Mouse (Mus musculus) limb, embryonic 14.5 days (tissue): Measurements from ENCODE around the gene Ski. TPM values are rescaled to one million over a fixed set of nuclear protein-coding genes. Genes with fewer than 3 reads are reported as not detected.

Experiments
- ATAC-seq: fragments of 200-750 bp; cut with Nextera tagmentation; 2 replicates; pipeline ENCODE4 v1.8.0; 2017; ENCODE audit warnings: low read depth, moderate number of reproducible peaks, moderate TSS enrichment; ENCODE audit not compliant: low FRiP score
- DNase-seq: peaks from one replicate; pipeline ENCODE4 v3.0.0-alpha.2; 2015; ENCODE audit warnings: low spot score
- H3K27ac ChIP-seq: fragments of 300-500 bp; sonication (generic); replicated peaks from 2 replicates; pipeline ENCODE4 v1.5.1; 2014; ENCODE audit warnings: low read depth, mild to moderate bottlenecking, low read length, moderate library complexity, mixed read lengths
- H3K27me3 ChIP-seq: fragments of 300-500 bp; sonication (generic); 2 replicates; pipeline ENCODE4 v1.6.1; 2014; ENCODE audit warnings: low read length, mixed read lengths; ENCODE audit not compliant: control insufficient read depth, insufficient read depth
- H3K36me3 ChIP-seq: fragments of 300-500 bp; sonication (generic); 2 replicates; pipeline ENCODE4 v1.6.1; 2014; ENCODE audit warnings: mild to moderate bottlenecking, low read length, moderate library complexity, mixed read lengths; ENCODE audit not compliant: control insufficient read depth, insufficient read depth
- H3K4me1 ChIP-seq: fragments of 300-500 bp; sonication (generic); 2 replicates; pipeline ENCODE4 v1.6.1; 2014; ENCODE audit warnings: antibody characterized with exemption, low read length, mixed read lengths; ENCODE audit not compliant: control insufficient read depth, insufficient read depth
- H3K4me2 ChIP-seq: fragments of 300-500 bp; sonication (generic); replicated peaks from 2 replicates; pipeline ENCODE4 v1.6.1; 2014; ENCODE audit warnings: low read depth, mild to moderate bottlenecking, low read length, moderate library complexity; ENCODE audit not compliant: severe bottlenecking
- H3K4me3 ChIP-seq: fragments of 300-500 bp; sonication (generic); replicated peaks from 2 replicates; pipeline ENCODE4 v1.5.1; 2014; ENCODE audit warnings: low read length
- H3K9ac ChIP-seq: fragments of 300-500 bp; sonication (generic); 2 replicates; pipeline ENCODE4 v1.6.1; 2014; ENCODE audit warnings: mild to moderate bottlenecking, low read depth, low read length, moderate library complexity; ENCODE audit not compliant: severe bottlenecking
- H3K9me3 ChIP-seq: fragments of 300-500 bp; sonication (generic); 2 replicates; pipeline ENCODE4 v1.6.1; 2016; ENCODE audit warnings: low read length; ENCODE audit not compliant: control insufficient read depth
- POLR2A ChIP-seq: fragments of 200-500 bp; IDR thresholded peaks from 2 replicates; pipeline ENCODE4 v1.8.0; 2012; ENCODE audit warnings: inconsistent platforms, mild to moderate bottlenecking, moderate library complexity, borderline replicate concordance; ENCODE audit not compliant: insufficient read depth, insufficient read length; ENCODE audit errors: extremely low read depth
- WGBS: fragments of 180-500 bp; shearing (Covaris S2); extraction: QIAGEN DNeasy Blood & Tissue Kit; methylation state at CpG from one replicate; pipeline ENCODE4 v1.1.7; 2014; 5-methylcytosine and 5-hydroxymethylcytosine counted together
- polyA plus RNA-seq, 2 experiments: library from polyadenylated mRNA; depleted of rRNA in 1 of 2; stranded (reverse) in 1 of 2; unstranded in 1 of 2; fragments of >200 nt; fragmentation: Nextera tagmentation in 1 of 2; extraction: Ambion mirVana in 1 of 2; gene quantifications; 2 replicates each; pipeline versions ENCODE4 v1.2.1 to v1.2.3; 2012 to 2014

Gene Ski
- polyA plus RNA-seq, 2 experiments: 44.0 to 88.7 TPM

DNA sequence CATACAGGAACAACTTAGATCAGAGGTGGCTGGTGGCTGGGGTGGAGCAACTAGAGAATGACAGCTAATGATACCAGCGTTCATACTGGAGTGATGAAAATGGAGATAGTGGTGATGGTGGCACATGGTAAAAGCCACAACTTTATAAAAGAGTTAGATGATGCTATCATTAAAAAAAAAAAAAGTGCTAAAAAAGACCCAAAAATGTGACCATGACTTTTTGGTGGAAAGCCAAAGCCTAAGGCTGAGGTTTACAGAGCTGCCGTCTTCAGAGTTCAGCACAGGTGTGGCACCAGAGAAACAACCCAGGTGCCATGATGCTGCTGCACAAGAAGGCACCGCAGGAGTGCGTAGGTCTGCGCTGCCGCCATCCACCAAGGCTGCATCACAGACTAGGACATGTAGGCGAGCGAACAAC is 53.5 kb downstream of the Ski start:
- Histone ChIP-seq H3K4me2 (no peak overlapping the region), H3K4me3 (no peak overlapping the region), H3K9me3 (no peaks in the 10 kb centered on the region), H3K9ac (no peak overlapping the region), H3K27ac (no peak overlapping the region), H3K27me3 (no peaks in the 10 kb centered on the region), H3K4me1 (peaks cover 47% of the 10 kb centered on the region), H3K36me3 (no peaks in the 10 kb centered on the region)
- DNase-seq (no peak), ATAC-seq (no peak)
- no peak for TF ChIP-seq POLR2A
- 87% methylated on average over 8 of the region's 8 CpGs for WGBS

DNA sequence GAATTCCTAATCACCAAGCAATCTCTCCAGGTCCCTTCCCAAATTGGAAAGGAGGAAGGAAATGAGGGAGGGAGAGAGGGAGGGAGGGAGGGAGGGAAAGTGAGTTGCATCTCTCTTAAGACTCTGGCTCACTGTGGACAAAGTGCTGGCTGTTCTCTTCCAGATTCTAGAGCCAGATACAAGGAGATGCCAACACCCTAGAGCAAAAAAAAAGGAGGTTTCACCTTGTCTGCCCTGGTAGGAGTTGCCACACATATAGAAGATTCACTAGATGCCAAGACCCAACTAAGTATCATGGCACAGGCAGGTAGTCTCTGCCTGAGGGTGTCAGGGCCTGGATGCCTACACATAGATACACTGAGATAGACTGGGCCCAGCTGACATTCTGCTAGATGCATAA is 56.5 kb downstream of the Ski start:
- H3K36me3 ChIP-seq: no peaks in the 10 kb centered on the region
- no peak overlapping the region for H3K4me2 ChIP-seq
- H3K9me3 ChIP-seq: no peaks in the 10 kb centered on the region
- TF ChIP-seq POLR2A: no peak
- ATAC-seq (no peak), DNase-seq (no peak)
- H3K27ac ChIP-seq: no peak overlapping the region
- H3K27me3 ChIP-seq: no peaks in the 10 kb centered on the region
- H3K4me1 ChIP-seq: peaks cover 49% of the 10 kb centered on the region
- no peak overlapping the region for H3K9ac ChIP-seq
- H3K4me3 ChIP-seq: no peak overlapping the region

DNA sequence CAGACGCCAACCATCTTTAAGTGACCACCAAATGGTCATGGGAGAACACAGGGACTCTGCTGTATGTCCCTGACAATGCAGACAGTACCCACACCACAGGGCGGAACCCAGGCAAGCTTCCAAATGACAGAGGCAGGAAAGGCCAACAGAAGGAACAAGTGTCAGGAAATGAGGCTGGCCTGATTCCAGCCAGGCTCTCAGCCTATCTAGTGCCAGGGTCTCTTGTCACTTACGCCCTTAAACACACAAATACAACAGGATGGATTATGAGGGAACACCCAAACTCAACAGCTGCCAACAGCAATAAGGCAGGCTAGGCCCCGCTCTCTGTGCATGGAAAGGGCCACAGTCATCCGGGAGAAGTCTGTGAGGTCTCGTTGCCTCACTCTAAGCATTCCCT is 57.8 kb downstream of the Ski start:
- ATAC-seq (no peak), DNase-seq (peak; percentile 75)
- Histone ChIP-seq H3K36me3 (peaks cover 11% of the 10 kb centered on the region), H3K27ac (no peak overlapping the region), H3K27me3 (no peaks in the 10 kb centered on the region), H3K9ac (no peak overlapping the region), H3K4me1 (peaks cover 52% of the 10 kb centered on the region), H3K4me2 (no peak overlapping the region), H3K9me3 (no peaks in the 10 kb centered on the region), H3K4me3 (no peak overlapping the region)
- TF ChIP-seq POLR2A: no peak
- 86% methylated on average over 6 of the region's 6 CpGs for WGBS

DNA sequence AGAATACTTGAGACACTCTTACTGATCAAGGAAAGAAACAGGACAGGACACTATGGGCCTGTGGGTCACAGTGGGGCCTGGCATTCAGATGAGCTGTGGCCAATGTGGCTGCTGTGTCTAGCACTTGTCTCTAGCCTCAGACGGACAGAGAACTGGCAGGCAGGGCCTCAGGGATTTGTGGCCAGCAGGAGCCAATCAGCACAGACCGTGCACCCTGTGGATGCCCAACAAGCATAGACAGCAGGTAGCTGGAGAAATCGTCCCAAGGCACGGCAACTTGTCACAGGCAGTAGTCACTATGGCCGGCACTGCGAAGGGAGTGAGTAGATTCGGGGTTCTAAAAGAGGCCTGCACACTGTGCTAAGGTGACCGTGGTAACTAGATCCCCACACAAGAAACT is 58.7 kb downstream of the Ski start:
- Histone ChIP-seq H3K27ac (no peak overlapping the region), H3K9ac (no peak overlapping the region), H3K4me1 (peaks cover 46% of the 10 kb centered on the region), H3K36me3 (peaks cover 20% of the 10 kb centered on the region), H3K4me2 (no peak overlapping the region), H3K9me3 (no peaks in the 10 kb centered on the region), H3K4me3 (no peak overlapping the region), H3K27me3 (no peaks in the 10 kb centered on the region)
- WGBS: 57% methylated on average over 8 of the region's 8 CpGs
- ATAC-seq (no peak), DNase-seq (no peak)
- TF ChIP-seq POLR2A: no peak

DNA sequence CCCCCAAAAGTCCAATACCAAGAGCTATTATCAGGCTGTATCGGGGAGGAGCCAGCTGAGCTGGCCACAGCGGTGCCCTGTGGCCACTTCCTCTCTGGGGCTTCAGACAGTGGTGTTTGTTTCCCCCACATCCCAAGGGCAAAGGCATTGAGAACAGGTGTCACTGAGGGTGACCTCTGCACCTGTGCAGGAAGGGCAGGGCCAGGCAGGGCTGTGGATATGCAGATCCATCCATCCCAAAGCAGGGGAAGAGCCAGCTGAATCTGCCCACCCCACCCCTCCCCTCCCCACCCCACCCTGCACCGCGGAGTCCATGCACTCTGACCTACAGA is 59.1 kb downstream of the Ski start:
- peaks cover 24% of the 10 kb centered on the region for H3K36me3 ChIP-seq
- no peaks in the 10 kb centered on the region for H3K27me3 ChIP-seq
- no peak for DNase-seq
- peaks cover 46% of the 10 kb centered on the region for H3K4me1 ChIP-seq
- H3K9me3 ChIP-seq: no peaks in the 10 kb centered on the region
- no peak overlapping the region for H3K4me3 ChIP-seq
- WGBS: 39% methylated on average over 4 of the region's 4 CpGs
- ATAC-seq: peak; percentile 28
- H3K4me2 ChIP-seq: no peak overlapping the region
- 0 out of 2 replicates have a peak overlapping the region, but pooled peaks have one; percentile 26 for H3K27ac ChIP-seq
- no peak overlapping the region for H3K9ac ChIP-seq
- no peak for TF ChIP-seq POLR2A
